Mouse (Mus musculus) forebrain, embryonic 16.5 days (tissue): ENCODE data around the gene Gcm1. TPM values are rescaled to one million over a fixed set of nuclear protein-coding genes. Genes with fewer than 3 reads are reported as not detected.

ENCODE experiments used
- ATAC-seq: fragments of 200-750 bp; cut with Nextera tagmentation; 2 replicates; pipeline ENCODE4 v1.8.0; 2017; ENCODE audit warnings: mild to moderate bottlenecking, moderate library complexity
- H3K27ac ChIP-seq: fragments of 300-500 bp; sonication (generic); 2 replicates; pipeline ENCODE4 v1.5.1; 2014; ENCODE audit warnings: low read length, control low read depth
- H3K27me3 ChIP-seq: fragments of 300-500 bp; sonication (generic); replicated peaks from 2 replicates; pipeline ENCODE4 v1.6.1; 2014; ENCODE audit warnings: low read length; ENCODE audit not compliant: control insufficient read depth, insufficient read depth
- H3K36me3 ChIP-seq: fragments of 300-500 bp; sonication (generic); 2 replicates; pipeline ENCODE4 v1.6.1; 2014; ENCODE audit not compliant: control insufficient read depth, insufficient read depth
- H3K4me1 ChIP-seq: fragments of 300-500 bp; sonication (generic); replicated peaks from 2 replicates; pipeline ENCODE4 v1.6.1; 2014; ENCODE audit warnings: low read length; ENCODE audit not compliant: control insufficient read depth, insufficient read depth
- H3K4me2 ChIP-seq: fragments of 300-500 bp; sonication (generic); 2 replicates; pipeline ENCODE4 v1.6.1; 2014; ENCODE audit warnings: mild to moderate bottlenecking, low read length, control low read depth
- H3K4me3 ChIP-seq: fragments of 300-500 bp; sonication (generic); replicated peaks from 2 replicates; pipeline ENCODE4 v1.5.1; 2014; ENCODE audit warnings: mild to moderate bottlenecking, low read length, control low read depth
- H3K9ac ChIP-seq: fragments of 300-500 bp; sonication (generic); replicated peaks from 2 replicates; pipeline ENCODE4 v1.6.1; 2014; ENCODE audit warnings: low read depth, low read length, control low read depth
- H3K9me3 ChIP-seq: fragments of 300-500 bp; sonication (generic); 2 replicates; pipeline ENCODE4 v1.6.1; 2016; ENCODE audit warnings: low read length; ENCODE audit not compliant: control insufficient read depth
- WGBS: fragments of 180-500 bp; shearing (Covaris S2); extraction: QIAGEN DNeasy Blood & Tissue Kit; methylation state at CpG from one replicate; pipeline ENCODE4 v1.1.7; 2014; 5-methylcytosine and 5-hydroxymethylcytosine counted together
- polyA plus RNA-seq: library from polyadenylated mRNA; unstranded; fragments of >200 nt; fragmentation: Nextera tagmentation; extraction: Ambion mirVana; gene quantifications from 2 replicates; pipeline ENCODE4 v1.2.1, GENCODE M21; 2015

Gene Gcm1
- polyA plus RNA-seq, 1 experiment from 2014 or later, result not detected

GRCm38 (mm10) chr9:78035831-78036230, 15.9 kb upstream of the Gcm1 start:
- H3K9me3 ChIP-seq, result no peaks in the 10 kb centered on the region

GRCm38 (mm10) chr9:78038755-78039489, 12.8 kb upstream of the Gcm1 start:
- Histone ChIP-seq H3K9me3 (no peaks in the 10 kb centered on the region), H3K27ac (no peak overlapping the region), H3K4me1 (no peaks in the 10 kb centered on the region), H3K9ac (no peak overlapping the region), H3K4me3 (no peak overlapping the region), H3K36me3 (no peaks in the 10 kb centered on the region), H3K27me3 (no peaks in the 10 kb centered on the region), H3K4me2 (no peak overlapping the region)
- ATAC-seq, result peak; percentile 70
- 40% methylated on average over 18 of the region's 18 CpGs for whole genome bisulfite sequencing

More at GRCm38 (mm10) chr9:78035831-78036230, 15.9 kb upstream of the Gcm1 start:
- H3K36me3 ChIP-seq, result no peaks in the 10 kb centered on the region
- no peak overlapping the region for H3K9ac ChIP-seq
- H3K27ac ChIP-seq, result no peak overlapping the region
- H3K4me1 ChIP-seq, result no peaks in the 10 kb centered on the region
- H3K4me3 ChIP-seq, result no peak overlapping the region
- no peaks in the 10 kb centered on the region for H3K27me3 ChIP-seq
- no peak overlapping the region for H3K4me2 ChIP-seq
- ATAC-seq, result no peak
- 83% methylated on average over 8 of the region's 8 CpGs for WGBS

- H3K36me3 ChIP-seq, result no peaks in the 10 kb centered on the region
- 72% methylated on average over 6 of the region's 6 CpGs for WGBS
- H3K9ac ChIP-seq, result no peak overlapping the region
- H3K27ac ChIP-seq, result no peak overlapping the region
- H3K4me1 ChIP-seq, result no peaks in the 10 kb centered on the region
- no peak overlapping the region for H3K4me3 ChIP-seq
- no peak overlapping the region for H3K4me2 ChIP-seq
- no peaks in the 10 kb centered on the region for H3K27me3 ChIP-seq
- no peaks in the 10 kb centered on the region for H3K9me3 ChIP-seq
- no peak for ATAC-seq
Observed at GRCm38 (mm10) chr9:78045171-78045570, 6.6 kb upstream of the Gcm1 start.

- Histone ChIP-seq H3K36me3 (no peaks in the 10 kb centered on the region), H3K4me2 (no peak overlapping the region), H3K4me1 (no peaks in the 10 kb centered on the region), H3K9ac (no peak overlapping the region), H3K27me3 (no peaks in the 10 kb centered on the region), H3K9me3 (no peaks in the 10 kb centered on the region), H3K4me3 (no peak overlapping the region), H3K27ac (no peak overlapping the region)
- WGBS, result 59% methylated on average over 20 of the region's 20 CpGs
- no peak for ATAC-seq
Observed at GRCm38 (mm10) chr9:78046755-78047154, 5.0 kb upstream of the Gcm1 start.

GRCm38 (mm10) chr9:78050452-78050970, 1.2 kb upstream of the Gcm1 start:
- no peaks in the 10 kb centered on the region for H3K36me3 ChIP-seq
- no peak overlapping the region for H3K4me2 ChIP-seq
- no peaks in the 10 kb centered on the region for H3K9me3 ChIP-seq
- H3K27ac ChIP-seq, result no peak overlapping the region
- H3K9ac ChIP-seq, result no peak overlapping the region
- WGBS, result 66% methylated on average over 5 of the region's 5 CpGs
- no peak for ATAC-seq
- no peaks in the 10 kb centered on the region for H3K27me3 ChIP-seq
- H3K4me1 ChIP-seq, result no peaks in the 10 kb centered on the region
- no peak overlapping the region for H3K4me3 ChIP-seq

GRCm38 (mm10) chr9:78053821-78054220, 2.1 kb downstream of the Gcm1 start:
- H3K27me3 ChIP-seq, result no peaks in the 10 kb centered on the region
- no peak for ATAC-seq

DNA sequence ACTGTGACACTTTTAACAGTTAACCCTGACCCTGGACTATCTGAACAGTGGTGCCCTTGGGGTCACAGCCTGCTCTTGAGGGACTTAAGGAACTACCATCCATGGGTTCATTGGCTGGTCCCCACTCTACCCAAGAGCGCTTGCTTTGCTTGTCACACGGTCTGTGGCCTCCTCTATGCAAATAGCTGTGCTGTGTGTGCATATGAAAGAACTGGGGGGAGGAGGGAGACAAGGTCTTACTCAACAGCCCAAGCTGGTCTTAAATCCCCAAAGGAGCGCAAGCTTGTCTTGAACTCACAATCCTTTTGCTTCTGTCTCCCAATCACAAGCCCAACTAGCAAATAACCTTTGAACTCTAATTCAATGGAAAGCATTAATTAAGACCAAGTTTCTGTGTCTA, 2.6 kb downstream of the Gcm1 start:
- no peaks in the 10 kb centered on the region for H3K9me3 ChIP-seq
- no peak overlapping the region for H3K4me2 ChIP-seq
- no peaks in the 10 kb centered on the region for H3K4me1 ChIP-seq
- ATAC-seq, result no peak
- no peaks in the 10 kb centered on the region for H3K36me3 ChIP-seq
- H3K9ac ChIP-seq, result no peak overlapping the region
- no peak overlapping the region for H3K27ac ChIP-seq
- no peak overlapping the region for H3K4me3 ChIP-seq
- no peaks in the 10 kb centered on the region for H3K27me3 ChIP-seq
- 71% methylated on average over 3 of the region's 3 CpGs for WGBS

More at GRCm38 (mm10) chr9:78053821-78054220, 2.1 kb downstream of the Gcm1 start:
- Histone ChIP-seq H3K4me1 (no peaks in the 10 kb centered on the region), H3K4me2 (no peak overlapping the region), H3K4me3 (no peak overlapping the region), H3K9me3 (no peaks in the 10 kb centered on the region), H3K27ac (no peak overlapping the region), H3K9ac (no peak overlapping the region), H3K36me3 (no peaks in the 10 kb centered on the region)
- WGBS, result 72% methylated on average over 8 of the region's 8 CpGs

DNA sequence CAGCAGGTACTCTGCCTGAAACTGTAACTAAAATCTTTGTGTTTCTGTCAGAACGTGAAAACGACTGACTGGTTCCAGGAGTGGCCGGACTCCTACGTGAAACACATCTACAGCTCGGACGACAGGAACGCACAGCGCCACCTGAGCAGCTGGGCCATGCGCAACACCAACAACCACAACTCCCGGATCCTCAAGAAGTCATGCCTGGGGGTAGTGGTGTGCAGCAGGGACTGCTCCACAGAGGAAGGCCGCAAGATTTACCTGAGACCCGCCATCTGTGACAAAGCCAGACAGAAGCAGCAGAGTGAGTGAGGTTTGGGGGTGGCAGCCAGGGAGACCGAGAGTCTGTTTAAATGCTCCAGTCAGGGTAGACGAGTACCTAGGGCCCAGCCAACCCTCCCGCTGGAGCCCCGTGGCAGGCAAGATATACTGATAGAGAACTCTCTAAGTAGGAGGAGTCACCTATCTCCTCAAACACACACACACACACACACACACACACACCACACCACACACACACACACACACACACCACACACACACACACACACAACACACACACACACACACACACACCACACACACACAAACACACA, 7.9 kb downstream of the Gcm1 start:
- H3K27me3 ChIP-seq, result no peaks in the 10 kb centered on the region
- H3K9ac ChIP-seq, result no peak overlapping the region
- H3K36me3 ChIP-seq, result no peaks in the 10 kb centered on the region
- ATAC-seq, result no peak
- H3K4me2 ChIP-seq, result no peak overlapping the region
- 87% methylated on average over 16 of the region's 16 CpGs for WGBS
- H3K9me3 ChIP-seq, result no peaks in the 10 kb centered on the region
- no peak overlapping the region for H3K27ac ChIP-seq
- H3K4me1 ChIP-seq, result no peaks in the 10 kb centered on the region
- H3K4me3 ChIP-seq, result no peak overlapping the region

DNA sequence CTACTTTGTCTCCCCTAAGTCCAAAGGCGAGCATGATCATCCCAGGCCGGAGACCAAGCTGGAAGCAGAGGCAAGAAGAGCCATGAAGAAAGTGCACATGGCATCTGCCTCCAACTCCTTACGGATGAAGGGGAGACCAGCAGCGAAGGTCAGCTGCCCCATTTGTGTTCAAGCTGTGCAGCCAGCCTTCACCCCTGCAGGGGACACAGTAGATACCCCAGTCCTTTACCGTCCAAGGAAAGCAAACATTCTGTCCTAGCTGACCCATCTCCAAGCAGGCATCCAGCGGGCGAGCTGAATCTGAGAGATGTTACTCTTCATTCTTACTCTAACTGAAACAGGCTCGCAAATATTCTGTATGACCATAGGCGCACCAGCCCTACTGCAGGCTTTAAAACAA, 10.7 kb downstream of the Gcm1 start:
- WGBS, result 82% methylated on average over 9 of the region's 9 CpGs
- Histone ChIP-seq H3K9ac (no peak overlapping the region), H3K4me3 (no peak overlapping the region), H3K27ac (no peak overlapping the region), H3K4me2 (no peak overlapping the region), H3K9me3 (no peaks in the 10 kb centered on the region), H3K27me3 (no peaks in the 10 kb centered on the region), H3K4me1 (no peaks in the 10 kb centered on the region), H3K36me3 (no peaks in the 10 kb centered on the region)
- ATAC-seq, result no peak
